Mouse (Mus musculus): ENCODE measurements around the gene Nipal1.

The Nipal1 gene

GRCm38 (mm10) chr5:72664854-72665253, 17.3 kb downstream of the Nipal1 start:
- DNase-seq (ENCODE audit: low spot score in 2 of 2) = no peak

GRCm38 (mm10) chr5:72665281-72665680, 17.7 kb downstream of the Nipal1 start:
- peak; percentile 14 to 32 for DNase-seq (ENCODE audit: low spot score in 2 of 2)

- DNase-seq (ENCODE audit: low spot score in 2 of 2) = no peak
These were observed 18.8 kb downstream of the Nipal1 start for GRCm38 (mm10) chr5:72666428-72666827.

GRCm38 (mm10) chr5:72668351-72668750, 20.8 kb downstream of the Nipal1 start:
- no peak for DNase-seq (ENCODE audit: low spot score in 2 of 2)

GRCm38 (mm10) chr5:72671017-72671699, 23.6 kb downstream of the Nipal1 start:
- DNase-seq (ENCODE audit: low spot score in 2 of 2) = no peak

- DNase-seq (ENCODE audit: low spot score in 2 of 2) = no peak
These were observed 27.5 kb downstream of the Nipal1 start for GRCm38 (mm10) chr5:72674994-72675542.

GRCm38 (mm10) chr5:72681451-72681850, 33.9 kb downstream of the Nipal1 start:
- DNase-seq (ENCODE audit: low spot score in 2 of 2) = no peak

GRCm38 (mm10) chr5:72689556-72689955, 42.0 kb downstream of the Nipal1 start:
- DNase-seq (ENCODE audit: low spot score in 2 of 2) = no peak

- no peak for DNase-seq (ENCODE audit: low spot score in 2 of 2)
These were observed 42.9 kb downstream of the Nipal1 start for GRCm38 (mm10) chr5:72690516-72690915.

- no peak for DNase-seq (ENCODE audit: low spot score in 2 of 2)
These were observed 47.1 kb downstream of the Nipal1 start for GRCm38 (mm10) chr5:72694684-72695083.

- DNase-seq (ENCODE audit: low spot score in 2 of 2) = no peak
These were observed 48.9 kb downstream of the Nipal1 start for GRCm38 (mm10) chr5:72696491-72696890.

- DNase-seq (ENCODE audit: low spot score in 2 of 2) = no peak
These were observed 50.7 kb downstream of the Nipal1 start for GRCm38 (mm10) chr5:72698343-72698742.

GRCm38 (mm10) chr5:72698818-72699499, 51.4 kb downstream of the Nipal1 start:
- DNase-seq (ENCODE audit: low spot score in 2 of 2) = no peak

GRCm38 (mm10) chr5:72699500-72699818, 51.9 kb downstream of the Nipal1 start:
- DNase-seq (ENCODE audit: low spot score in 2 of 2) = no peak

GRCm38 (mm10) chr5:72702202-72702601, 54.6 kb downstream of the Nipal1 start:
- no peak for DNase-seq (ENCODE audit: low spot score in 2 of 2)

- no peak for DNase-seq (ENCODE audit: low spot score in 2 of 2)
These were observed 58.5 kb downstream of the Nipal1 start for GRCm38 (mm10) chr5:72706095-72706494.

GRCm38 (mm10) chr5:72706722-72707121, 59.1 kb downstream of the Nipal1 start:
- no peak for DNase-seq (ENCODE audit: low spot score in 2 of 2)

GRCm38 (mm10) chr5:72709451-72709850, 61.9 kb downstream of the Nipal1 start:
- no peak for DNase-seq (ENCODE audit: low spot score in 2 of 2)

GRCm38 (mm10) chr5:72709976-72710375, 62.4 kb downstream of the Nipal1 start:
- no peak for DNase-seq (ENCODE audit: low spot score in 2 of 2)

- DNase-seq (ENCODE audit: low spot score in 2 of 2) = peak; percentile 6 to 43
These were observed 63.1 kb downstream of the Nipal1 start for GRCm38 (mm10) chr5:72710572-72711278.

GRCm38 (mm10) chr5:72720587-72720986, 73.0 kb downstream of the Nipal1 start:
- no peak for DNase-seq (ENCODE audit: low spot score in 2 of 2)

All from spleen, postnatal 36 days (tissue).